Mouse (Mus musculus): ENCODE results near the gene Mfsd2a. TPM values are rescaled to one million over a fixed set of nuclear protein-coding genes. Genes with fewer than 3 reads are reported as not detected.

Gene Mfsd2a
- total RNA-seq, 2 experiments from 2014 or later = 2.8 TPM; not detected in 1

GRCm38 (mm10) chr4:122978850-122979249 is 17.9 kb upstream of the Mfsd2a start:
- DNase-seq = no peak

- no peak for DNase-seq
Measured at GRCm38 (mm10) chr4:122976885-122977284, 15.9 kb upstream of the Mfsd2a start.

- no peak for DNase-seq
Measured at GRCm38 (mm10) chr4:122974976-122975520, 14.1 kb upstream of the Mfsd2a start.

- DNase-seq = no peak
Measured at GRCm38 (mm10) chr4:122972056-122972455, 11.1 kb upstream of the Mfsd2a start.

- no peak for DNase-seq
Measured at GRCm38 (mm10) chr4:122971646-122972045, 10.7 kb upstream of the Mfsd2a start.

GRCm38 (mm10) chr4:122971191-122971590 is 10.2 kb upstream of the Mfsd2a start:
- no peak for DNase-seq

- no peak for DNase-seq
Measured at GRCm38 (mm10) chr4:122968106-122968505, 7.1 kb upstream of the Mfsd2a start.

- no peak for DNase-seq
Measured at GRCm38 (mm10) chr4:122962751-122963150, 1.8 kb upstream of the Mfsd2a start.

- DNase-seq = no peak
Measured at GRCm38 (mm10) chr4:122961589-122961988, 601 bp upstream of the Mfsd2a start.

- peak in 1 of 2 experiments; percentile 37 for DNase-seq
Measured at GRCm38 (mm10) chr4:122960321-122961099, 478 bp downstream of the Mfsd2a start.

GRCm38 (mm10) chr4:122959816-122960215 is 1.2 kb downstream of the Mfsd2a start:
- DNase-seq = no peak

- peak; percentile 52 to 53 for DNase-seq
Measured at GRCm38 (mm10) chr4:122958491-122959031, 2.4 kb downstream of the Mfsd2a start.

- DNase-seq = no peak
Measured at GRCm38 (mm10) chr4:122956301-122956700, 4.7 kb downstream of the Mfsd2a start.

GRCm38 (mm10) chr4:122955412-122956136 is 5.4 kb downstream of the Mfsd2a start:
- peak; percentile 65 to 79 for DNase-seq

- DNase-seq = no peak
Measured at GRCm38 (mm10) chr4:122954680-122955411, 6.1 kb downstream of the Mfsd2a start.

GRCm38 (mm10) chr4:122949096-122949495 is 11.9 kb downstream of the Mfsd2a start:
- no peak for DNase-seq

GRCm38 (mm10) chr4:122947223-122947622 is 13.8 kb downstream of the Mfsd2a start:
- DNase-seq = no peak

- DNase-seq = peak in 1 of 2 experiments; percentile 39
Measured at GRCm38 (mm10) chr4:122944408-122944807, 16.6 kb downstream of the Mfsd2a start.

- no peak for DNase-seq
Measured at GRCm38 (mm10) chr4:122939048-122939796, 21.8 kb downstream of the Mfsd2a start.

- DNase-seq = peak; percentile 27 to 44
Measured at GRCm38 (mm10) chr4:122937489-122937888, 23.5 kb downstream of the Mfsd2a start.

GRCm38 (mm10) chr4:122935466-122936099 is 25.4 kb downstream of the Mfsd2a start:
- DNase-seq = no peak

Data from heart, adult 18-20 months (tissue).